Mouse (Mus musculus) left cerebral cortex, adult 9 months (tissue): ENCODE results near the gene Rrp1b.
"Not testable (repeated sequence)": the region's sequence is repeated elsewhere in the genome, so short reads cannot be mapped to it uniquely, and the experiment has no call there.

Experiments used
- DNase-seq, 2 experiments: peaks; one replicate each; pipeline ENCODE4 v3.0.0; 2022; ENCODE audit warnings: low spot score in 2 of 2

Rrp1b gene

DNA sequence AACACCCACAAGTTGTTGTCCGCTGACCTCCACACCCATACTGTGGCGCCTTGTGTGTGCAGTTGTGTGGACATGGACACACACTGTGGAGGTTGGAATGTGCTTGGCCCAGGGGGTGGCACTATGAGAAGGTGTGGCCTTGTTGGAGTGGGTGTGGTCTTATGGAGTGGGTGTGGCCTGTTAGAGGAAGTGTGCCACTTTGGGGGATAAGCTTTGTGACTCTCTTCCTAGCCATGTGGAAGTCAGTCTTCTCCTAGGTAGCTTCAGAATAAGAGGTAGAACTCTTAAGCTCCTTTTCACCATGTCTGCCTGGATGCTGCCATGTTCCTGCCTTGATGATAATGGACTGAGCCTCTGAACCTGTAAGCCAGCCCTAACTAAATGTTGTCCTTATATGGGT is 51.2 kb downstream of the Rrp1b start:
- no peak for DNase-seq

DNA sequence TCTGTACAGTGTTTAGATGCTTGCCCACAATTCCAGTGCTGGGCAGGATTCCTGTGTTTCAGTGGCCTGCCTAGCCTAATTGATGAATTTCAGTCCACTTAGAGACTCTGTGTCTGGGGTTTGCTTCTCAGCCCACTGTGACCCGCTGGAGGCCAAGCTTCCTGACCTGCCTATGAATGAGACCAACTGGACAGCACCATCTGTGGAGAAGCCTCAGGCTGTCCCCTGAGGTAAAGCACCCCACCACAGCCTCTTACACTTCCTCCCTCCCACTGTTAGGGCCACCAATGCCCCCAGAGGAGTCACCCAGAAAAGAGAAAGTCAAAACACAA is 55.1 kb downstream of the Rrp1b start:
- DNase-seq: no peak

DNA sequence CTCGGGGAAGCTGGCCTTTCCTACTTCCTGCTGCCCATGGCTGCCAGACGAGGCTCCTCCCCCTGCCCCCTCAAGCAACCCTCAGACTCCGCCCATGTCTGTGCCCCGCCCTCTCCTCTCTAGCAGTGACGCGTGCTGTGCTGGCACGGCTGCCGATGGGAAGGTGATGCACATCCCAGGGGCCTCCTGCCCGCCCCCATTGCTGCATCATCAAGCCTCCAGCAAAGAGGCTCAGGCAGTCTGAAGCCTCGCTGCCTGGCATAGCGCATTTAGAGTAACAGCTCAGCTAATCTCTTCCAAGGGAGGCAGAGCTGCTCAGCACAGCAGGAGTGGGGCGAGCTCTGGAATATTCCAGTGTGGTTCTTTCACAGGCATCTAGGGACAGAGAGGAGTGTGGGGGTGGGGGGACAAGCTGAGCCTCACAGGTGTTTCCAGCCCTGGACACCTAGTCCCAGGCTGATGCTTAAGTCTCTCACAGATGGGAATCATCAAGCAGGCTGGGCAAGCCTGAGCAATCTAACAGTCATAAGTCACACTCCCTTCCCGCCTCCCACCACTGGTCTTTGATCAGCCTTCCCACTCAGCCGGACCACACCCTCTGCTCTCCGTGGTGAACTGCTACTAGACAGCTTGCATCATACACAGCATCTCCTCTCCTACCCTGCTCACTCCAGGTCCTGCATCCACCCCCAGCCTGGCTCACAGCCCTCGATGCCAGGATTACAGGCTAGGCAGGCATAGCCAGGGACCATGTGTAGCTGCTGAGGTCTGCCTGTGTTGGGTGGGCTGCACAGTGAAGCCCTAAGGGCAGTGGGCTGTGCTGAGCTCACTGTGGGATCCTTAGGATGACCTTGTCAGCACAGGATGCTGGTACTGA is 55.7 kb downstream of the Rrp1b start:
- peak; percentile 64 to 82 for DNase-seq

DNA sequence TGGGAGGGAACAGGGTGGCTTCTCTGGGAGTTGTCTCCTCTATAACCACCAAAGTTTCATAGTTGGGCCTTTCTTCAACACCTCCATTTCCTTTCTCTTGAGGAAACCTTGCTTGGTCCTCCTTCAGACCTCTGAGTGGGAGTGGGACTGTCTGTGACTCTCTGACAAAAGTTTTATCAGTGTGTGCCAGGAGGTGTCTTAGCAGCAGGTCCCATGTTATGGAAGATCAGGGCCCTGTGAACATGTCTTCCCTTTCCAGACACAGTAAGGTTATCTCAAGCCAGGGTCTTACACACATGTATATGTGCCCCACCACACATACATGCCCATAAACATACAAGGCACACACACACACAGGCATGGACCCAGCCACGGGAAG is 56.3 kb downstream of the Rrp1b start:
- no peak for DNase-seq

DNA sequence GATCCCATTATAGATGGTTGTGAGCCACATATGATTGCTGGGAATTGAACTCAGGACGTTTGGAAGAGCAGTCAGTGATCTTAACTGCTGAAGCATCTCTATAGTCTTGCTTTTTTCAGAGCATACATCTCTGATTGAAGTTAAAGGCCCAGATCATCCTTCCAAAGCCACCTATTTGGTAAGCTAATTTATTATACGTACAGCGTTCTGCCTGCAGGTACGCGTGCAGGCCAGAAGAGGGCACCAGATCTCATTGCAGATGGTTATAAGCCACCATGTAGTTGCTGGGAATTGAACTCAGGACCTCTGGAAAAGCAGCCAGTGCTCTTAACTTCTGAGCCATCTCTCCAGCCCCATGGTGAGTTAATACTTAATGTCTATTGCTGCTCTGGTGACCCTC is 57.0 kb downstream of the Rrp1b start:
- DNase-seq: no peak

DNA sequence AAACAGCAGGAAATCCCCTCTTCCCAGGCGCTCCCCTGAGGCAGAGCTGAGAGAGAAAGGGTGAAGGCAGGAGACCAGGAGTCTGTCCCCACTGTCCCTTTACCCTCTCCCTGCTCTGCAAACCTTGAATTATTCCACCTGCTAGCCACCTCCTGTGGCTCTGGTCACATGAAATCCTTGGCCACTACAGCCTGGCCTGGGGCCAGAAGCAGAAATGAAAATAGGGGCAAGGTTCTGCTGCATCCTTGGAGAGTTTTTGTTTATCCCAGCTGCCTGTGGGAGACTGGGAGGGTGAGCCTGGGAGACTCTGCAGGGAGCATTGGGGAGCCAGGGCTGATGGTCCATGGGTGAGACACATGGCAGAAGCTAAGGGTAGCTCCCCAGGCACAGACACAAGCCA is 61.8 kb downstream of the Rrp1b start:
- DNase-seq: no peak

DNA sequence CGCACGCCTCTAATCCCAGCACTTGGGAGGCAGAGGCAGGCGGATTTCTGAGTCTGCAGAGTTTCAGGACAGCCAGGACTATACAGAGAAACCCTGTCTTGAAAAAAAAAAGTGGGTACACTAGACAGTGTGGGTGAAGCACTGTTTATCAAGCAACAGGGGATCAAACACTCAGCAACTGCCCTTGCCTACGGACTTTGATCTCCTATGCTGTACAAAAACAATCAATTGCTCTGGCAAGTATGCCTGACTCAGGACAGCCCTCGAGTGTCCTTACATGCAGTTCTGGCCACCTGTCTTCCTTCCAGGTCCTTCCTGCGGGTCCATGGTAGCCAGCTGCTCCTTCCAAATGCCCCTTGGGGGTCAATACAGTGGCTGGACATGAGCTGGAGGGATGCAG is 63.0 kb downstream of the Rrp1b start:
- not testable (repeated sequence) for DNase-seq

DNA sequence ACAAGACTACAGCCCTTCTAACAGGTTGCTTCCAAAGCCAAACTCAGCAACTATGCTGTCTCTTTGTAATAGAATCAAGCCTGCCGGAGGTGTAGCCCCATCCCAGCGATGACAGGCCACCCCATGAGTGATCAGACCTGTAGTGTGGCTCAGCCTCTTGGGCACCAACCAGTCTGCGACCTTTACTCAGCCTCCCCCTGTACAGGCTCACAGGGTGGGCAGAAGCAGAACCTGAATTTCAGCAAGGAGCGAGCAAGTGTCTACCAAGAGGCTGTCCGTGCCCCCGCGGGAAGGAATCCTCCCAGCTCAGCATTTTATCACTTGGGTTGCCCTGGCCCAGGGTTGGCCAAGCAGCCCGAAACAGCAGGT is 63.7 kb downstream of the Rrp1b start:
- DNase-seq: no peak

DNA sequence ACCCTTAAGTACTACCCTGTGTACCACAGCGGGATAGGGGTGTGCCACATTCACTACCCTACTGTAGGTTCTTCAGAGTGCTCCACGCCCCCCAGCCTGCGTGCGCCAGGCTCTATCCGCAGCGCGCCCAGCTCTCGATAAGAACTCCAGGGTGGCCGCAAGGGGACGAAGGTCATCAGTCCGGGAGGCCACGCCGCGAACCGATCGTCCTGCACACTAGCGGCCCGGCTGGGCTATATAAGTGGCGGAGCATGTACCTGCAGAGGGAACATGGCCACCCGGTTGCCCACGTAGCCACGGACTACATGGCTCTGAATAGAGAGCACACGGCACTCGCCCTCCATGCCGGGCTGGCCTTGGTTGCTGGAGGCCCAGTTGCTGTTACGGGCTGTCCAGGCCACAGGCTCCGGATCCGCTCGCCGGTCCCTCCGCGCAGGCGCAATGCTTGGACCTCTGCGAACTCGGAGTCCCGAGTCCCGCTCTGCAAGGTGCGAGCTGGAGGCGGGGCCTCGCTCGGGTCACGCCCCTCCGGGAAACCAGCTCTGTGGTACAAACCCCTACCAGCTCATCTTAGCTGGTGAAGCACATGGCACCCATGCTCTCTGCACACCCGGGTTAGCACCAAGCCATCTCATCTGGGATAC is 64.2 kb downstream of the Rrp1b start:
- no peak for DNase-seq

DNA sequence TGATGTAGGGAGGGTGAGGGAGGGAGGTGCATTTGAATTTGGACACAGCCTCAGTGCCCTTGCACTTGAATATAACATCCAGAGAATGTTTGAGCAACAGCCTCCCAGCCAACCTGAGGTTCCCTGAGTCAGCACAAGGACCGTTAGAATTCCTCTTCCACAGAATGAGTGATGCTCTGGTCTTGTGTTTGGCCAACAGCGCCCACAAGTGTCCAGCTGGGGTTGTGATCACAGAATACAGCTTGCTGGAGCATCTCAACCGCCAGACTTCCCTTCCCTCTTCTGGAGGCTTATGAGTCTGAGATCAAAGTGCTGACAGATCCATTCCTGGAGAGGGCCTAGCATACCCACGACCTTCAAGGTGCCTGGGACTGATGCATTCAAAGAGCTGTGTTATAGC is 67.2 kb downstream of the Rrp1b start:
- no peak for DNase-seq

DNA sequence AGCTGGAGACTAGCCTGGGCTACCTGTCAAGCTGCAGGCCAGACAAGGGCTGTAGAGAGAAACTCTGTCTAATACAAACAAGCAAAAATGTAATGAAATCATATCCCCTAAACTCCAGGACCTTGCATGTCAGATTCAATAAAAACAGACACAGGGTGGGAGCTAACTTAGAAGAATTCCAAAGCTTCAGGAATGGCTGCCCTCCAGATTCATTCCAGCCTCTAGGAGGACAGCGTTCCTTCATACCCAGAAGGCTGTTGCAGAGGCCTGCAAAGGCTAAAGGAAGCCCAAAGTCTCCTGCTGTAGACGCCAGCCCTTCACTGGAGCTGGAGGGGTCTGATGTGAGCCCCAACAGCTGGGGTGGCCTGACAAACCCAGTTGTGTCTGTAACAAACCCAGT is 70.5 kb downstream of the Rrp1b start:
- no peak for DNase-seq

DNA sequence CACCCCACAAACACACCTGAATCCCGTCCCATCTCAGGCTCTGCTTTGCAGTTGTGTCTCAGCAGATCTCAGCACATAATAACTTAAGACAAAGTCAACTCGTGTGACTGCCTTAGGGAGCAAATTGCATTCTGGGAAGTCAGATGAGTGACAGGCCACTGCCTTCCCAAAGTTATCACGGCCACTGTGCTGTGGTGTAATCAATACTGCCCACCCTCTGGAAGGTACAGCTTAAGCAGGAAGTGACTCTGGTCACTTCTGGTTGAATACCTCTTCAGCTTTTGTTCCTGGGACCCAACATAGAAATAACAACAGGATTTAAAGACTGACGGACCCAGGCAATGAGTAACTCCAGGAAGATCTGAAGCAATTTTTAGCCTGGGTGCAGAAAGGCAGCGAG is 72.0 kb downstream of the Rrp1b start:
- DNase-seq: no peak

DNA sequence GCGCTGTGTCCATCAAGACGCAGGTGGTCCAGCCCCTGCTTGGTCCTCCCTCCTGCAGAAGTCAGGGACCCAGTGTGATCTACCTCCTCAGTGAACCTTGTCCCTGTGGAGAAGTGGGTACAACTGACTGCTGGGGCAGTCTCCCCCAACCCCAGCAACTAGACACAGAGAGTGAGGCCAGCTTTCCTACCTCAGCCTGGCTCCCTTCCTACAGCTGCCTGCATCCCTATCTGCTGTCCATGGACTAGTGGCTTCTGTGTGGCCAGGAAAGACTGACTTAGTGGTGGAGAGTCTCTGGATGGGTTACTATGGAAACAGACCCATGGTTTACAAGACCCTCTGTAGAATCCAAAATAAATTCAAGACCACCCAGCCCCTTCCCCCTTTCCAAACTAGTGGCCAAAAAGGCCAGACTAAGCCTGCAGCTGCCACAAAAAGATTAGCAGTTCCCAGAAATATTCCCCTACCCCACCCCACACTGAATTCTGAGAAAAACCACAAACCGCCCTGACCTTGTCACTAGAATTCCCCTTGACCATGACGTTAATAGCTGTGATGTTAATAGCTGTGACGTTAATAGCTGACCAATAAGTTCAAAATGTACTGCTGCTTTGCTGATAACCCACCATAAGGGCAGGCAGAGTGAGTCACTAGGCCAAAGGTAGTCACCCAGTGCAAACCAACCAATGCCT is 72.6 kb downstream of the Rrp1b start:
- not testable (repeated sequence) for DNase-seq

DNA sequence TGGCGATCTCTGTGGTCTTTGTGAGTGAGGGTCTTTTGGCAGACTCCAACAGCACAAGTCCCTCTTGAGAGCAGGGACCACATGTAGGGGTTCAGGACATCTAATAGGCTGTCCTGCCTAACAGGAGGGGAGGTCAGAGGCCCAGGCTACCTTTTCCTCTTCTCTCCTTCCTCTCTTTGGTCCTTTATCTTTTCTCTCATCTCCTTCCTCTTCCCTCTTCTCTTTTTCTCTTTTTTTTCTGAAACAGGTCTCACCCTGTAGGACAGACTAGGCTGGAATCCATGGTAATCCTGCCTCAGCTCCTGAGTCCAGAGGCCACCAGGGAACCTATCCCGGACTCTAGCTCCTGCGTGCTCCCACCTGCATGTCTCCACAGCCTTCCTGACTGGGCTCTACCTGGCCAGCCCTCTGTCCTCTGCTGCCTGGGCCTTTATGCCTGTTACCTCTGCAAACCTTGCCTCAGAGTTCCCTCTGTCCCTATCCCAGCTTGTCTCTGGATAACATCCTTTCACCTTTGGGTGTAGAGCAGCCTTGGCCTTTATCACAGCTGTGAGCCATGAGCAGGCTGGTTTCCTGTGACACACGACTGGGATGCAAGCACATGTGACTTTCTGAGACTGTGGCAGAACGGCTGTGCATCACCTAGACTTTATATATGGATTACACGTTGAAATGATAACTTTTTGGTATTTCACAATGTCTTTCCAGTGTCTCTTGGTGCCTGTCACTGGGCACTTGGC is 73.5 kb downstream of the Rrp1b start:
- DNase-seq: no peak

DNA sequence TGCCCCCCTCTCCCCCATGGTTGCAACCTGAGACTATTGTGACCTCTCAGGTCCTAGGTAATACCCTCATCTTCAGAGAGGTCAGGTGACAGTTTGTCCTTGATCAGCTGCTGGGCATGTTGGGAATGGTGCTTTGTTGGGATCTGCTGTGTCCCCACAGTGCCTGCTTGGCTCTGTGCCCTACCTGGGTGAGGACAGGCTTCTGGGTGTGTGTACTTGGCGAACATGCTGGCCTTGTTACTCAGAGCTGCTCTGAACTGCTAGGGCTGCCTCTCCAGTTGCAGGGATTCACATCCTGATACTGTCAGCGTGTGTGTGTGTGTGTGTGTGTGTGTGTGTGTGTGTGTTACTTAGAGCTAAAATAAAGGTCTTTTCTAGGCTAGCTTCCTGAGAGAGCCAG is 74.5 kb downstream of the Rrp1b start:
- no peak for DNase-seq

DNA sequence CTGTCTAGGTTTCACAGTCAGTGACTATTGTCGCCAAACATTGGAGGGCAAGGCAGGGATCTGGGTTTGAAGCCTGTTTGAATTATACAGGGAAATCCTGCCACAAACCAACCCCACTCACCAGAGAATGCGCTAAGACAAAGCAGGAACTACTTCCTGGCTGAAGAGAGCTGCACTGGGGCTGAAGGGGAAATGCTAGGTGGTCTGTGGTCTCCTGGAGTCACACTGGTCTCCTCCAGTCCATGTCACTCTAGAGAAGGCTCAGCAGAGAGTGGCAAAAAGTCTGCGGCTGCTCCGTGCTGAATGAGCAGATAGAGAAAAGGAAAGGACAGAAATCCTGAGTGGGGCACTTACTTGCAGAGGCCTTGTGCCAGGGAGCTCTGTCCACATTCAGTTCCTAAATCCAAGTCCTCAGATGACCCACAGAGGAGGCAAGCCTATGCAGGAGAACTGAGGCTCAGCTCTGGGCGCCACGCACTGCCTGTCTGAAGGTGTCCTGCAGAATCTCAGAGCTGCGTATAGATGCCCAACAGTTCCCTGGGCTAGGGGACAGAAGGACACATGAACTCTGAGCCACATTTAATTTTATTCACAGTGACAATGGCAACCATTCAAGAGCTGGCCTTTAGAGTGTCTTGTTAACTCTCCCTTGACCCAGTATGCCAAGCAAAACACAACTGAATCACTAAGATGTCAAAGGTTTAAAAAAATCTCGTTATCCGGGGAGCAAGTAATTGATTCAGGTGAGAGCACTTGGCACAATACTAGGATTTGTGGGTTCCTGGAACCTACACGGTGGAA is 75.3 kb downstream of the Rrp1b start:
- DNase-seq: no peak
